Mouse (Mus musculus): ENCODE measurements around the gene Fam169a. TPM values are rescaled to one million over a fixed set of nuclear protein-coding genes. Genes with fewer than 3 reads are reported as not detected.
"Not testable (repeated sequence)": the region's sequence is repeated elsewhere in the genome, so short reads cannot be mapped to it uniquely, and the experiment has no call there.

Gene Fam169a
- polyA plus RNA-seq, 1 experiment from 2014 or later, result 3.9 TPM

DNA sequence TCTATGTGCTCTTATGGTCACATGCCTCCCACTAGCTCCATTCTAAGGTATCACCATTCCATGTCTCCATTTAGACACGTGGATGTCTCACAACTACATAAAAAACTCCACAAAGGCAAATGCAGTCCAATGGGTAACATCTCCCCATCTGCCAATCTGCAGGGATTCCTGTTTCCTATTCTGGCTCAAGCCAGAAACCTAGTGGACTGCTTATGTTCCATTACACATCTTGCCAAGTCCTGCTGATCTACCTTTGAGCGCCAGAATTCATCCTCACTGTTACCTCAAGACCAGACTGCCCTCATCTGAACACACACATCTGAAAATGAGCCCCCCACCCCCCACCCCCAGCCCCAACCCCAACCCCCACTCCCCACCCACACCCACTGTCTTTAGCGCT, 4.9 kb upstream of the Fam169a start:
- H3K4me1 ChIP-seq, result 0 out of 2 replicates have a peak, but pooled peaks cover 3% of the 10 kb centered on the region
- H3K9ac ChIP-seq, result no peak overlapping the region
- 93% methylated on average over 3 of the region's 3 CpGs for WGBS
- no peaks in the 10 kb centered on the region for H3K9me3 ChIP-seq
- no peak overlapping the region for H3K4me2 ChIP-seq (replicated peaks)
- no peak overlapping the region for H3K27ac ChIP-seq
- no peak for ATAC-seq (ENCODE audit: low FRiP score, low read depth)
- H3K4me3 ChIP-seq, result no peak overlapping the region
- peaks cover 6% of the 10 kb centered on the region for H3K27me3 ChIP-seq
- no peaks in the 10 kb centered on the region for H3K36me3 ChIP-seq

DNA sequence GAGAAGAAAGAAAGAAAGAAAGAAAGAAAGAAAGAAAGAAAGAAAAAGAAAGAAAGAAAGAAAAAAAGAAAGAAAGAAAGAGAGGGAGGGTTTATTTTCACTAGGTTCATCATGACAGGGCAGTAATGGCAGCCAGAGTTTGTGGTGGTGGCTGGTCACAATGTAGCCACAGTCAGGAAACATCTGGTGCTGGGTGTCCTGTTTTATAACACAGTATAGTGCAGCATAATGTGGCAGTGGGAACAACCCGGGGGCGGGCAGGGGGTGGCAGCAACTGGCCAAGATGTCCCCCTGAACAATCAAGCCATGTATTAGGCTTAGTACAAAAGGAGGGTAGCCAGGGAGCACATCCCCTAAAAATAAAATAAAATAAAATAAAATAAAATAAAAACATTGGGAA, 3.7 kb upstream of the Fam169a start:
- no peak overlapping the region for H3K27ac ChIP-seq
- H3K27me3 ChIP-seq, result peaks cover 18% of the 10 kb centered on the region
- H3K4me1 ChIP-seq, result 0 out of 2 replicates have a peak, but pooled peaks cover 3% of the 10 kb centered on the region
- no peak overlapping the region for H3K9ac ChIP-seq
- no peak overlapping the region for H3K4me3 ChIP-seq
- ATAC-seq (ENCODE audit: low FRiP score, low read depth), result no peak
- H3K4me2 ChIP-seq (replicated peaks), result no peak overlapping the region
- H3K9me3 ChIP-seq, result no peaks in the 10 kb centered on the region
- WGBS, result 70% methylated on average over 2 of the region's 2 CpGs
- no peaks in the 10 kb centered on the region for H3K36me3 ChIP-seq

DNA sequence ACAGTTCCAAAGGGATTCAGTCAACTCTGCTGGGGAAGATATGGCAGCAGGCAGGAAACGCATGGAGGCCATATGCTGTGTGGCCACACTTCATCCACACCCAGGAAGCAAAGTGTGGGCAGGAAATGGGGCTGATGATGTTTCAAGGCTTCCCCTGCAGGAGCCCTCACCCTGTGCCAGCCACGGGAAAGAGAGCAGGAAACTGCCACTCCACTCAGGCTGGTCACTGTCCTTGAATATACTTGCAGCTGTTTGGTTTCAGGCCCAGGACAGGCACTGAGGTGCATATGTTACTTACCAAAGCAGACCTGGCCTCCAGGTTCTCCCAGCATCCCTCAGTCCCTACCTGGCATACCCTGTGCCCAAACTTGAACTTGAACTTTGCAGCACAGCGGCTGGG, 2.7 kb upstream of the Fam169a start:
- Histone ChIP-seq H3K9me3 (no peaks in the 10 kb centered on the region), H3K9ac (no peak overlapping the region), H3K27me3 (peaks cover 22% of the 10 kb centered on the region), H3K4me3 (no peak overlapping the region), H3K4me2 (replicated peaks) (no peak overlapping the region), H3K27ac (no peak overlapping the region), H3K4me1 (0 out of 2 replicates have a peak, but pooled peaks cover 3% of the 10 kb centered on the region), H3K36me3 (no peaks in the 10 kb centered on the region)
- WGBS, result 48% methylated on average over 3 of the region's 3 CpGs
- no peak for ATAC-seq (ENCODE audit: low FRiP score, low read depth)

DNA sequence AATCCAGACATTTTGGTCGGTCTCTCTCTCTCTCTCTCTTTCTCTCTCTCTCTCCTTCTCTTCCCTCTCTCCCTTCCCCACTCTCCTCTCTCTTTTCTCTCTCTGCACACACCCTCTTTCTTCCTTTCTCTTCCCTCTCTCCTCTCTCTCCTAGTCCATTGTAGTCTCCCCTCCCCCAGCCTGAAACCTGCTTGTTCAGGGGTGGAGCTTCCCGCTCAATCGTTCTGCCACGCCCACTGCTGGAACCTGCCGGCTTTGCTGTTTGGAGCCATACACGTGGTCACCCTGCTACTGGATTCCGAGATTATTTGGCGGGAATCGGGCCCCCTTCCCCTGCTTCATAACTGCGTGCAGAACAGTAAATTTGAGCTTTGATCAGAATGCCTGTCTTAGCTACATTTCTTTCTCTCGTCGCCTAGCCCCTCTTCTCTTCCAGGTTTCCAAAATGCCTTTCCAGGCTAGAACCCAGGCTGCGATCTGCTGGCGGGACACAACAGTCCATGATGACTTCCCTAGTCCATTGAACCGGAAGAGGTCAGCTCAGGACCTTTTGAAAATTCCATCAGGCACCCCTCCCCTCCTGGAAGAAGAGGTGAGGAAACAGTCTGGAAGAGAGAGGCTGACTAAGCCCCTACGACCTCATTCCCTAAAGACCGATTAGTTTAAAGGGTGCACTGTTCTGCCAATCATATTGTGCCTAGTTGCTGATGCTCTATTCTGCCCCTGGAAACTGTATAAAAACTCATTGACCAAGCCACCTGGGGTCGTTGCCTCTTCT, 2.1 kb upstream of the Fam169a start:
- not testable (repeated sequence) for H3K4me2 ChIP-seq (replicated peaks); H3K27ac ChIP-seq; H3K4me3 ChIP-seq; H3K9ac ChIP-seq; H3K36me3 ChIP-seq; H3K9me3 ChIP-seq; H3K4me1 ChIP-seq; ATAC-seq (ENCODE audit: low FRiP score, low read depth)
- peaks cover 28% of the 10 kb centered on the region for H3K27me3 ChIP-seq
- 48% methylated on average over 18 of the region's 18 CpGs for WGBS

DNA sequence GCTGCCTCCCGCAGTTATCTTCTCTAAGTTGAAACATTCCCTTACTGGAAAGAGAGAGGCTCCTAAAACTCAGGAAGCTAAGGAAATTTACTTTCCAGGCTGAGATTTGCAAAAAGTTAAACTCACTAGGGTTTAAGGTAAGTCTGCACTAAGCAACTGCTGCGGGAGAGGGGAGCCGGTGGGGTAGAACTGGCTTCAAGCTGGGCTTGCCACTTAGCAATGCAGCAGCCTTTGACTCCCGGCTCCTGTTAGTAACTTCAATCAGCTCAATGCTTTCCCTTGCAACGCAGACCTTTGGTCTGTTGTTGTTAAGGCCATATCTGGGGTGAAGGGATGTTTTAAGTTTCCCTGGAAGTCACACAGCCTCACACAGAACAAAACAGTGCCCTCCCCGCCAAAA, 605 bp downstream of the Fam169a start:
- 14% methylated on average over 6 of the region's 6 CpGs for WGBS

DNA sequence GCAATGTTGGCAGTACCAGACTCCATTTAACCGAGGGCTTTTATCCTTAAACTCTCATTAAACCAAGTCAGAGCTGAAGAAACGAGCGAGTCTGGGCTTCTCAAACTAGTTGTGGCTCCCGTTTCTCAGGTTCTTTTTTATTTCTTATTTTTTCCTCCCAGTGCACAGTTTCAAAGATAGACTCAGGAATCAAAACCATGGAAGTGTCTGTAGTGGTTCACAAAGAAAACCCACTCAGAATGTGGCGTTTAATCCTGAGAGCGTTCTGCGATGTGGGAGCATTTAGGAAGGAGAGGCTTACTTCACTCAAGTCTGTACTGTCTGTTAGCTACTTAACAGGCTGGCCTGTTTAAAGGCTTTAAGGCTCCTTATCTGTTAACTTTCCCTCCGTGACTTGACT, 1.1 kb downstream of the Fam169a start:
- H3K9me3 ChIP-seq, result no peaks in the 10 kb centered on the region
- no peak overlapping the region for H3K27ac ChIP-seq

More for the DNA sequence above, 605 bp downstream of the Fam169a start:
- no peak for ATAC-seq (ENCODE audit: low FRiP score, low read depth)
- Histone ChIP-seq H3K4me3 (no peak overlapping the region), H3K27me3 (peaks cover 37% of the 10 kb centered on the region), H3K9ac (no peak overlapping the region), H3K9me3 (no peaks in the 10 kb centered on the region), H3K4me2 (replicated peaks) (no peak overlapping the region), H3K36me3 (no peaks in the 10 kb centered on the region), H3K4me1 (0 out of 2 replicates have a peak, but pooled peaks cover 3% of the 10 kb centered on the region), H3K27ac (no peak overlapping the region)

DNA sequence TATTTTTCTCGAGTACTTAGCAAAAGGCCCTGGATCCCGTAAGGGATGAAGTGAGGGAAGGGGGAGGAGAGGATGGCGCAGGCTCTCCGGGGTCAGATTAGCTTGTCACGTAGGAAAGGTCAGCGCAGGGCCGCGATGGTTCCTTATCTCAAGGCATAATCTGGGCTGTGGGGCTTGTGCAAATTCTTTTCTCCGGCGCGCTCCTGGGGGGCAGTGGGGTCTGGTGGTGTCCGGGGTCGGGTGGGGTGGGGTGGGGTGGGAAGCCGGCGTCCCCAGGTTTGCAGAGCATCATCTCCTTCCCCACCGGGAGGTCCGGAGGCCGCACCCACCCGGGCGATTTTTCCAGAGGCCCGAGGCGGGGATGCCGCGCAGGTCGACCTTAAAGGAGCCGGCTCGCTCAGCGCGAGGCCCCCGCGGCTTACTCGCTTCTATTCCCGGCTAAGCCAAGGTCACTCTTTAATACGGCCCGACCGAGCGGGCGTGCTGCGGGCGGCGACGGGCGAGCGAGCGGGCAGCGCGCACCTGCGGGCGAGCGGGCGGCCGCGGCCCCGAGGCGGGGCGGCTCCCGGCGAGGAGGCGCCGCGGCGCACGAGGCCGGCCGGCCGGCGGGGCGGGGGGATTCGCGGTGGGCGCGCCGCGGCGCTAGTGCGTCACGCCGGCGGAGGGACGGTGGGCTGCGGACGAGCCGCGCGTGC, 4.0 kb downstream of the Fam169a start:
- WGBS, result under 1% methylated on average over 56 of the region's 85 CpGs

More for the DNA sequence above, 1.1 kb downstream of the Fam169a start:
- no peak overlapping the region for H3K4me3 ChIP-seq
- WGBS, result 36% methylated on average over 8 of the region's 8 CpGs
- H3K4me2 ChIP-seq (replicated peaks), result no peak overlapping the region
- 0 out of 2 replicates have a peak, but pooled peaks cover 3% of the 10 kb centered on the region for H3K4me1 ChIP-seq
- H3K36me3 ChIP-seq, result no peaks in the 10 kb centered on the region
- no peak for ATAC-seq (ENCODE audit: low FRiP score, low read depth)
- no peak overlapping the region for H3K9ac ChIP-seq
- H3K27me3 ChIP-seq, result peaks cover 40% of the 10 kb centered on the region

DNA sequence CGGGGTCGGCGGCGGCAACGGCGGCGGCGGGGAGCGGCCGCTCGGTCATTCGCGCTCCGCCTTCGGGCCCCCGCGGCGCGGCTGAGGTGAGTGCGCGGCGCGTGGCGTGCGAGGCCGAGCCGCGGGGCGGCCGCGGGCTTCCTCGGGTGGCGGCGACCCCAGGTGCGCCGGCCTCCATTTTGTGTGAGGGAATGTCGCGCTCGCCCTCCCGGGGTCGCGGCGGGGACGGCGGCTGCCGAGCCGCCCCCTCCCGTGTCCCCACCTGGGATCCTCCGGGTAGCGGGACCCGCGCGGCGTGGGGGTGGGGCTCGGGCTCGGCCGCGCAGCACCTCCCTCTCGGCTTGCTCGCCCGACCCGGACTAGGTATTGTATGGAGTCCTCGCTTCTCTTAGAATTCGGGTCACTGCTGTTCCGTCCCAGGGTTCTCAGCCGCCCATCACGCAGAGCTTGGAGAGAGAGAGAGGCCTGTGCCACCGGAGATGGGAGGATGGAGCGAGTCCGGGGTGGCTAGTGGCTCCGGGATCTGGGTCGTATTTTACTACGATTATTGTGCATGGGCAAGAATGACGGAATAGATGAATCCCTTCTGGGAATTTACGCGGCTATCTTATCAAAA, 4.6 kb downstream of the Fam169a start:
- Histone ChIP-seq H3K27me3 (peaks cover 39% of the 10 kb centered on the region), H3K4me3 (peak overlapping the region; percentile 82), H3K9me3 (no peaks in the 10 kb centered on the region), H3K27ac (no peak overlapping the region), H3K4me2 (replicated peaks) (peak overlapping the region; percentile 86), H3K4me1 (no peaks in the 10 kb centered on the region), H3K9ac (peak overlapping the region; percentile 82), H3K36me3 (no peaks in the 10 kb centered on the region)
- ATAC-seq (ENCODE audit: low FRiP score, low read depth), result peak; percentile 79
- under 1% methylated on average over 35 of the region's 76 CpGs for WGBS

More for the DNA sequence above, 4.0 kb downstream of the Fam169a start:
- Histone ChIP-seq H3K4me3 (peak overlapping the region; percentile 82), H3K27ac (no peak overlapping the region), H3K9me3 (no peaks in the 10 kb centered on the region), H3K27me3 (peaks cover 41% of the 10 kb centered on the region), H3K4me1 (no peaks in the 10 kb centered on the region), H3K36me3 (no peaks in the 10 kb centered on the region), H3K9ac (peak overlapping the region; percentile 82), H3K4me2 (replicated peaks) (peak overlapping the region; percentile 86)
- ATAC-seq (ENCODE audit: low FRiP score, low read depth), result peak; percentile 81

DNA sequence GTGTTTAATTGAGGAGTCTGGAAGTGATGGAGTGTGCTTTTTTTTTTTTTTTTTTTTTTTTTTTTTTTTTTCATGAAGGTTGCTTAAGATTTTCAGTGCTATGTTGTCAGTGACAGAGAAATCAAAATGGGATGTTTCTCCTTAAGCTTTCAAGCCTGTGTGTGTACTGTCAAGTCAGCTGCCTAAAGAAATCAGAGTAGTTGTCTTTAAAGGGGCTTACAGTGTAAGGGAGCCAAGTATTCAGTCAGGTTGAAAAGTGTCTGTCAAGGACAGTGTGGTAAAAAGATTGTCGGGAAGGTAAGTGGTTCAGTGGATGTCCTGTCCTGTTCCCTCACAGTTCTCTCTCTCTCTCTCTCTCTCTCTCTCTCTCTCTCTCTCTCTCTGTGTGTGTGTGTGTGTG, 6.4 kb downstream of the Fam169a start:
- H3K27ac ChIP-seq, result no peak overlapping the region
- WGBS, result 75% methylated on average over 1 of the region's 1 CpGs
- H3K9ac ChIP-seq, result no peak overlapping the region
- H3K36me3 ChIP-seq, result no peaks in the 10 kb centered on the region
- H3K4me2 ChIP-seq (replicated peaks), result no peak overlapping the region
- ATAC-seq (ENCODE audit: low FRiP score, low read depth), result no peak
- no peak overlapping the region for H3K4me3 ChIP-seq
- no peaks in the 10 kb centered on the region for H3K4me1 ChIP-seq
- peaks cover 22% of the 10 kb centered on the region for H3K27me3 ChIP-seq
- no peaks in the 10 kb centered on the region for H3K9me3 ChIP-seq

DNA sequence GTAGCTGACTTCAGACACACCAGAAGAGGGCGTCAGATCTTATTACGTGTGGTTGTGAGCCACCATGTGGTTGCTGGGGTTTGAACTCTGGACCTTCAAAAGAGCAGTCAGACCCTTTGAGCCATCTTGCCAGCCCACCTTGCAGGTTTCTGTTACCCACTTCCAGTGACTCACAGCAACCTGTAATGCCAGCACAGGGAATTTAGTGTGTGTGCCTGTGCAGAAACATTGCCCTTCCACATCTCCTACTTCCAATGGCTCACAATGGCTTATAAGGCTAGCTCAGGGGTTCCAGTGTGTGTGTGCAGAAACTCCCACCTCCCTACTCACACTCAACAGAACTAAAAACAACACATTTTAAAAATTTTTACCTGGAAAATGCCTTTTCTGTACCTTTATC, 10.5 kb downstream of the Fam169a start:
- Histone ChIP-seq H3K4me3 (no peak overlapping the region), H3K36me3 (no peaks in the 10 kb centered on the region), H3K4me1 (no peaks in the 10 kb centered on the region), H3K27ac (no peak overlapping the region), H3K27me3 (peaks cover 6% of the 10 kb centered on the region; the same call in 1 of the 2 replicates), H3K9ac (no peak overlapping the region), H3K9me3 (no peaks in the 10 kb centered on the region), H3K4me2 (replicated peaks) (no peak overlapping the region)
- no peak for ATAC-seq (ENCODE audit: low FRiP score, low read depth)
- 88% methylated on average over 2 of the region's 2 CpGs for WGBS

DNA sequence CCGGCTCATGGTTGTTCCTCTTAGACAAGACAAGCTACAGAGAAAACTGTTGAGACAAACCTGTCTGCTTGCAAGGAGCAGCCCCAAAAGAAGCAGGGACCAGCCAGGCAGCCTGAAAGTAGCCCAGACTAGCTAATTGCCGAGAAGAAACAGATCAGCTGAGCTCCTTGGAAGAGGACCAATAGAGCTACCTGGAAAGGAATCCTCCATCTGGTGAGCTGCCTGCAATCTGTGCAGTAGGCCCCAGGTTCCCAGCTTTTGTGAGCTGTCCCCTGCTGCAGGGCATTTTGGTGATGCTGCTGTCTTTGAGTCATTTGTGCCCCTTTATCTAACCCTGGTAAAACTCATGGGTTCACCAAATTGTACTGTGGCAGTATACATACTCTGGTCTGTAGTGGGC, 13.1 kb downstream of the Fam169a start:
- no peaks in the 10 kb centered on the region for H3K4me1 ChIP-seq
- no peak overlapping the region for H3K4me3 ChIP-seq
- ATAC-seq (ENCODE audit: low FRiP score, low read depth), result no peak
- 73% methylated on average over 2 of the region's 2 CpGs for WGBS
- H3K27ac ChIP-seq, result no peak overlapping the region
- no peak overlapping the region for H3K4me2 ChIP-seq (replicated peaks)
- H3K9me3 ChIP-seq, result no peaks in the 10 kb centered on the region
- no peaks in the 10 kb centered on the region for H3K36me3 ChIP-seq
- H3K27me3 ChIP-seq, result no peaks in the 10 kb centered on the region
- H3K9ac ChIP-seq, result no peak overlapping the region

DNA sequence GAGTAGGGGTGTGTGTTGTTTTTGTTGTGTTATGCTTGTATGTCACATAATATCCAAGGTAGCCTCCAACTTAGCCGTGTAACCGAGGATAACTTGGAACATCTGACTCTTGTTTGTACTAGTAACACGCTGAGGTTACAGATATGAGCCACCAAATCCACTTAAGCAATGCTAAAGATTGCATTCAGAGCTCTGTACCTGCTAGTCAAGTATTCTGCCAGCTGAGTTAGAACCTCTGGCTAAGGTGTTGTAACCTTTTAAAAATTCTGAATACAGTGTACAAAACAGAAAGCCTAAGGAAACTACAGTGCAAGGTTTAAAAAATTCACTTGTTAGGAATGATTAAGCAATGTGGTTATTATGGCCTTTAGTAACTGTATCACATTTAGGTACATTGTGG, 13.5 kb downstream of the Fam169a start:
- WGBS, result 80% methylated on average over 3 of the region's 3 CpGs
- ATAC-seq (ENCODE audit: low FRiP score, low read depth), result no peak
- H3K9me3 ChIP-seq, result no peaks in the 10 kb centered on the region

More for the DNA sequence above, 13.5 kb downstream of the Fam169a start:
- Histone ChIP-seq H3K27ac (no peak overlapping the region), H3K4me2 (replicated peaks) (no peak overlapping the region), H3K36me3 (no peaks in the 10 kb centered on the region), H3K9ac (no peak overlapping the region), H3K4me3 (no peak overlapping the region), H3K4me1 (no peaks in the 10 kb centered on the region), H3K27me3 (no peaks in the 10 kb centered on the region)
